Mouse (Mus musculus) stomach, postnatal 0 days (tissue): ENCODE data around the gene Txlna. TPM values are rescaled to one million over a fixed set of nuclear protein-coding genes. Genes with fewer than 3 reads are reported as not detected.
A peak's percentile ranks its signal among the peaks of the same experiment; 100 is the strongest.

Experiments
- ATAC-seq: fragments of 200-750 bp; cut with Nextera tagmentation; 2 replicates; pipeline ENCODE4 v1.8.0; 2017; ENCODE audit not compliant: low FRiP score, low TSS enrichment
- DNase-seq: peaks from one replicate; pipeline ENCODE4 v3.0.0-alpha.2; 2016; ENCODE audit warnings: low spot score
- H3K27ac ChIP-seq: fragments of 300-500 bp; sonication (generic); replicated peaks from 2 replicates; pipeline ENCODE4 v1.5.1; 2014; ENCODE audit warnings: mild to moderate bottlenecking, control low read depth
- H3K27me3 ChIP-seq: fragments of 300-500 bp; sonication (generic); 2 replicates; pipeline ENCODE4 v1.6.1; 2014; ENCODE audit warnings: low read length; ENCODE audit not compliant: control insufficient read depth, insufficient read depth
- H3K36me3 ChIP-seq: fragments of 300-500 bp; sonication (generic); 2 replicates; pipeline ENCODE4 v1.6.1; 2014; ENCODE audit warnings: low read length, mixed read lengths; ENCODE audit not compliant: control insufficient read depth, insufficient read depth
- H3K4me1 ChIP-seq: fragments of 300-500 bp; sonication (generic); replicated peaks from 2 replicates; pipeline ENCODE4 v1.6.1; 2014; ENCODE audit warnings: antibody characterized with exemption; ENCODE audit not compliant: control insufficient read depth, insufficient read depth
- H3K4me2 ChIP-seq: fragments of 300-500 bp; sonication (generic); replicated peaks from 2 replicates; pipeline ENCODE4 v1.6.1; 2014; ENCODE audit warnings: low read depth, mild to moderate bottlenecking, control low read depth, moderate library complexity
- H3K4me3 ChIP-seq: fragments of 300-500 bp; sonication (generic); 2 replicates; pipeline ENCODE4 v1.5.1; 2014; ENCODE audit warnings: low read depth, low read length, control low read depth
- H3K9ac ChIP-seq: fragments of 300-500 bp; sonication (generic); 2 replicates; pipeline ENCODE4 v1.6.1; 2014; ENCODE audit warnings: mild to moderate bottlenecking, low read length, control low read depth, mixed read lengths
- H3K9me3 ChIP-seq: fragments of 300-500 bp; sonication (generic); 2 replicates; pipeline ENCODE4 v1.6.1; 2016; ENCODE audit warnings: low read length; ENCODE audit not compliant: control insufficient read depth
- CTCF ChIP-seq: IDR thresholded peaks from 2 replicates; pipeline ENCODE4 v1.5.1; 2016; ENCODE audit warnings: antibody characterized with exemption, low read depth, mild to moderate bottlenecking, moderate library complexity
- EP300 ChIP-seq: optimal IDR thresholded peaks from 2 replicates; pipeline ENCODE3; 2016; ENCODE audit warnings: antibody characterized with exemption
- WGBS: fragments of 180-500 bp; shearing (Covaris S2); extraction: QIAGEN DNeasy Blood & Tissue Kit; methylation state at CpG from one replicate; pipeline ENCODE4 v1.1.7; 2014; 5-methylcytosine and 5-hydroxymethylcytosine counted together
- polyA plus RNA-seq: library from polyadenylated mRNA; unstranded; fragments of >200 nt; fragmentation: Nextera tagmentation; extraction: Ambion mirVana; gene quantifications from 2 replicates; pipeline ENCODE4 v1.2.1, GENCODE M21; 2015

Txlna gene
- polyA plus RNA-seq, 1 experiment from 2014 or later, result 23.6 TPM

GRCm38 (mm10) chr4:129672083-129672877, 31.4 kb upstream of the Txlna start, which contains the start of gene Kpna6:
Gene Kpna6, minus strand, starts transcription at chr4:129672767.
- H3K9me3 ChIP-seq, result no peaks in the 10 kb centered on the region
- peak within 1 kb of the TSS; percentile 82 for H3K4me2 ChIP-seq
- H3K4me3 ChIP-seq, result peak within 1 kb of the TSS; percentile 97
- peak; percentile 90 for DNase-seq
- peaks cover 3% of the 10 kb centered on the region for H3K4me1 ChIP-seq
- peak; percentile 93 for ATAC-seq
- no peaks in the 10 kb centered on the region for H3K27me3 ChIP-seq
- whole genome bisulfite sequencing, result under 1% methylated on average over 65 of the region's 65 CpGs
- H3K9ac ChIP-seq, result peak within 1 kb of the TSS; percentile 97
- TF ChIP-seq CTCF (peak; percentile 37), EP300 (no peak)
- H3K27ac ChIP-seq, result peak within 1 kb of the TSS; percentile 97
- peaks cover 3% of the 10 kb centered on the region; the same call in 1 of the 2 replicates for H3K36me3 ChIP-seq

- Histone ChIP-seq H3K9me3 (no peaks in the 10 kb centered on the region), H3K4me1 (peaks cover 3% of the 10 kb centered on the region), H3K4me3 (peak overlapping the region; percentile 97), H3K27ac (peak overlapping the region; percentile 97), H3K36me3 (peaks cover 5% of the 10 kb centered on the region; the same call in 1 of the 2 replicates), H3K27me3 (no peaks in the 10 kb centered on the region), H3K4me2 (peak overlapping the region; percentile 82), H3K9ac (peak overlapping the region; percentile 97)
- 4% methylated on average over 12 of the region's 12 CpGs for WGBS
- DNase-seq (peak; percentile 58), ATAC-seq (peak; percentile 56; the same call in 1 of the 2 replicates)
- TF ChIP-seq EP300 (no peak), CTCF (peak; percentile 86)
These were observed 30.7 kb upstream of the Txlna start for GRCm38 (mm10) chr4:129671491-129672082.

GRCm38 (mm10) chr4:129662255-129662813, 21.5 kb upstream of the Txlna start:
- no peak for ATAC-seq
- 74% methylated on average over 3 of the region's 3 CpGs for WGBS
- Histone ChIP-seq H3K27me3 (no peaks in the 10 kb centered on the region), H3K4me3 (no peak overlapping the region), H3K4me2 (no peak overlapping the region), H3K4me1 (no peaks in the 10 kb centered on the region), H3K27ac (no peak overlapping the region), H3K36me3 (peaks cover 10% of the 10 kb centered on the region; the same call in 1 of the 2 replicates), H3K9me3 (no peaks in the 10 kb centered on the region), H3K9ac (no peak overlapping the region)
- no peak for DNase-seq
- TF ChIP-seq CTCF, result no peak
- TF ChIP-seq EP300, result no peak

- H3K9me3 ChIP-seq, result no peaks in the 10 kb centered on the region
- WGBS, result 72% methylated on average over 3 of the region's 3 CpGs
- TF ChIP-seq EP300 (no peak), CTCF (no peak)
- H3K27ac ChIP-seq, result no peak overlapping the region
- no peaks in the 10 kb centered on the region for H3K4me1 ChIP-seq
- ATAC-seq (no peak), DNase-seq (no peak)
- H3K4me2 ChIP-seq, result no peak overlapping the region
- H3K4me3 ChIP-seq, result no peak overlapping the region
- no peaks in the 10 kb centered on the region for H3K27me3 ChIP-seq
- H3K9ac ChIP-seq, result no peak overlapping the region
- H3K36me3 ChIP-seq, result peaks cover 11% of the 10 kb centered on the region; the same call in 1 of the 2 replicates
These were observed 20.7 kb upstream of the Txlna start for GRCm38 (mm10) chr4:129661584-129661983.

GRCm38 (mm10) chr4:129654770-129655169, 13.9 kb upstream of the Txlna start:
- Histone ChIP-seq H3K4me3 (no peak overlapping the region), H3K9me3 (no peaks in the 10 kb centered on the region), H3K4me2 (no peak overlapping the region), H3K36me3 (peaks cover 37% of the 10 kb centered on the region; the same call in 1 of the 2 replicates), H3K9ac (no peak overlapping the region), H3K27me3 (no peaks in the 10 kb centered on the region), H3K27ac (no peak overlapping the region), H3K4me1 (no peaks in the 10 kb centered on the region)
- DNase-seq, result no peak
- WGBS, result 91% methylated on average over 14 of the region's 14 CpGs
- ATAC-seq, result no peak
- no peak for TF ChIP-seq EP300
- TF ChIP-seq CTCF, result no peak
